Mouse (Mus musculus): ENCODE data around the gene Ttc23l. TPM values are rescaled to one million over a fixed set of nuclear protein-coding genes. Genes with fewer than 3 reads are reported as not detected.
A peak's percentile ranks its signal among the peaks of the same experiment; 100 is the strongest.
"Not testable (repeated sequence)": the region's sequence is repeated elsewhere in the genome, so short reads cannot be mapped to it uniquely, and the experiment has no call there.

The Ttc23l gene
- polyA plus RNA-seq, 1 experiment from 2014 or later = not detected

- 32% methylated on average over 1 of the region's 1 CpGs for WGBS
- H3K27ac ChIP-seq = no peak overlapping the region
- H3K4me3 ChIP-seq (replicated peaks; ENCODE audit: low read depth, low read length) = no peak overlapping the region
- no peak for DNase-seq (ENCODE audit: low spot score)
- peaks cover 20% of the 10 kb centered on the region for H3K36me3 ChIP-seq (ENCODE audit: insufficient read depth, low read length)
- no peak for TF ChIP-seq CTCF (IDR thresholded peaks at IDR 0.05; ENCODE audit: low read depth)
- H3K4me2 ChIP-seq (ENCODE audit: low read length) = no peak overlapping the region
- ATAC-seq (replicated peaks; ENCODE audit: low FRiP score, low read depth) = no peak
- no peaks in the 10 kb centered on the region for H3K9me3 ChIP-seq (replicated peaks; ENCODE audit: low read length)
- H3K27me3 ChIP-seq (ENCODE audit: insufficient read depth, low read length) = no peaks in the 10 kb centered on the region
- H3K4me1 ChIP-seq (replicated peaks; ENCODE audit: insufficient read depth, low read length) = no peaks in the 10 kb centered on the region
- H3K9ac ChIP-seq (ENCODE audit: low read depth, low read length) = no peak overlapping the region
Measured at GRCm38 (mm10) chr15:10564201-10564600, 5.7 kb upstream of the Ttc23l start.

- no peaks in the 10 kb centered on the region for H3K9me3 ChIP-seq (replicated peaks; ENCODE audit: low read length)
- no peak overlapping the region for H3K4me2 ChIP-seq (ENCODE audit: low read length)
- no peak overlapping the region for H3K27ac ChIP-seq
- no peaks in the 10 kb centered on the region for H3K27me3 ChIP-seq (ENCODE audit: insufficient read depth, low read length)
- no peak for DNase-seq (ENCODE audit: low spot score)
- no peak for ATAC-seq (replicated peaks; ENCODE audit: low FRiP score, low read depth)
- H3K36me3 ChIP-seq (ENCODE audit: insufficient read depth, low read length) = peaks cover 2% of the 10 kb centered on the region
- no peak overlapping the region for H3K9ac ChIP-seq (ENCODE audit: low read depth, low read length)
- H3K4me3 ChIP-seq (replicated peaks; ENCODE audit: low read depth, low read length) = no peak overlapping the region
- TF ChIP-seq CTCF (IDR thresholded peaks at IDR 0.05; ENCODE audit: low read depth) = no peak
- H3K4me1 ChIP-seq (replicated peaks; ENCODE audit: insufficient read depth, low read length) = no peaks in the 10 kb centered on the region
Measured at GRCm38 (mm10) chr15:10562281-10562680, 3.8 kb upstream of the Ttc23l start.

DNA sequence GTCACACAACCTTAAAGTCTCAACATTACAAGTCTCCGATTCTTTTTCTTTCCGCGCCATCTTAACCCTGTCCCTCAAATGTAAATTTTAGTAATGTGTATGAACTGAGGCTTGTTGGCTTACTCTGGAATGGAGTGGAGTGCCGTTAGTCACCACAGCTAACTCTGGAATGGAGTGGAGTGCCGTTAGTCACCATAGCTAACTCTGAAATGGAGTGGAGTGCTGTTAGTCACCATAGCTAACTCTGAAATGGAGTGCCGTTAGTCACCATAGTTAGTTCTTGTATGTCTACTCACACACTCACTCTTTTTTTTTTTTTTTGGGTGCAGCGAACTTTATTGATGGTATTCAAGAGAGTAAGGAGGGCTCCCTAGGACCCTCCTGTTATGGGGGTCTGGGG, 1.5 kb upstream of the Ttc23l start:
- TF ChIP-seq CTCF (IDR thresholded peaks at IDR 0.05; ENCODE audit: low read depth) = no peak
- WGBS = 95% methylated on average over 7 of the region's 7 CpGs
- no peak for DNase-seq (ENCODE audit: low spot score)

GRCm38 (mm10) chr15:10554336-10554735, 4.1 kb downstream of the Ttc23l start:
- Histone ChIP-seq H3K4me2 (ENCODE audit: low read length) (no peak overlapping the region), H3K27me3 (ENCODE audit: insufficient read depth, low read length) (no peaks in the 10 kb centered on the region), H3K4me3 (replicated peaks; ENCODE audit: low read depth, low read length) (no peak overlapping the region), H3K27ac (no peak overlapping the region), H3K4me1 (replicated peaks; ENCODE audit: insufficient read depth, low read length) (no peaks in the 10 kb centered on the region), H3K36me3 (ENCODE audit: insufficient read depth, low read length) (no peaks in the 10 kb centered on the region), H3K9me3 (replicated peaks; ENCODE audit: low read length) (no peaks in the 10 kb centered on the region), H3K9ac (ENCODE audit: low read depth, low read length) (no peak overlapping the region)
- TF ChIP-seq CTCF (IDR thresholded peaks at IDR 0.05; ENCODE audit: low read depth) = no peak
- no peak for DNase-seq (ENCODE audit: low spot score)
- ATAC-seq (replicated peaks; ENCODE audit: low FRiP score, low read depth) = no peak

More for the DNA sequence above, 1.5 kb upstream of the Ttc23l start:
- Histone ChIP-seq H3K36me3 (ENCODE audit: insufficient read depth, low read length) (no peaks in the 10 kb centered on the region), H3K9ac (ENCODE audit: low read depth, low read length) (no peak overlapping the region), H3K4me3 (replicated peaks; ENCODE audit: low read depth, low read length) (no peak overlapping the region), H3K27me3 (ENCODE audit: insufficient read depth, low read length) (no peaks in the 10 kb centered on the region), H3K9me3 (replicated peaks; ENCODE audit: low read length) (no peaks in the 10 kb centered on the region), H3K27ac (no peak overlapping the region), H3K4me1 (replicated peaks; ENCODE audit: insufficient read depth, low read length) (no peaks in the 10 kb centered on the region), H3K4me2 (ENCODE audit: low read length) (no peak overlapping the region)
- no peak for ATAC-seq (replicated peaks; ENCODE audit: low FRiP score, low read depth)

- Histone ChIP-seq H3K27me3 (ENCODE audit: insufficient read depth, low read length) (no peaks in the 10 kb centered on the region), H3K4me3 (replicated peaks; ENCODE audit: low read depth, low read length) (no peak overlapping the region), H3K4me1 (replicated peaks; ENCODE audit: insufficient read depth, low read length) (no peaks in the 10 kb centered on the region), H3K36me3 (ENCODE audit: insufficient read depth, low read length) (no peaks in the 10 kb centered on the region), H3K9ac (ENCODE audit: low read depth, low read length) (no peak overlapping the region), H3K27ac (no peak overlapping the region), H3K4me2 (ENCODE audit: low read length) (no peak overlapping the region), H3K9me3 (replicated peaks; ENCODE audit: low read length) (no peaks in the 10 kb centered on the region)
- DNase-seq (ENCODE audit: low spot score) (peak; percentile 20), ATAC-seq (replicated peaks; ENCODE audit: low FRiP score, low read depth) (no peak)
- 56% methylated on average over 16 of the region's 16 CpGs for WGBS
- no peak for TF ChIP-seq CTCF (IDR thresholded peaks at IDR 0.05; ENCODE audit: low read depth)
Measured at GRCm38 (mm10) chr15:10540271-10541088, 18.0 kb downstream of the Ttc23l start.

- 85% methylated on average over 7 of the region's 7 CpGs for WGBS
- no peak overlapping the region for H3K27ac ChIP-seq
- ATAC-seq (replicated peaks; ENCODE audit: low FRiP score, low read depth) (no peak), DNase-seq (ENCODE audit: low spot score) (no peak)
- no peak overlapping the region for H3K9ac ChIP-seq (ENCODE audit: low read depth, low read length)
- H3K4me3 ChIP-seq (replicated peaks; ENCODE audit: low read depth, low read length) = no peak overlapping the region
- H3K4me2 ChIP-seq (ENCODE audit: low read length) = no peak overlapping the region
- H3K4me1 ChIP-seq (replicated peaks; ENCODE audit: insufficient read depth, low read length) = no peaks in the 10 kb centered on the region
- TF ChIP-seq CTCF (IDR thresholded peaks at IDR 0.05; ENCODE audit: low read depth) = no peak
- no peaks in the 10 kb centered on the region for H3K36me3 ChIP-seq (ENCODE audit: insufficient read depth, low read length)
- H3K9me3 ChIP-seq (replicated peaks; ENCODE audit: low read length) = no peaks in the 10 kb centered on the region
- H3K27me3 ChIP-seq (ENCODE audit: insufficient read depth, low read length) = no peaks in the 10 kb centered on the region
Measured at GRCm38 (mm10) chr15:10535969-10536368, 22.5 kb downstream of the Ttc23l start.

- H3K4me1 ChIP-seq (replicated peaks; ENCODE audit: insufficient read depth, low read length) = no peaks in the 10 kb centered on the region
- ATAC-seq (replicated peaks; ENCODE audit: low FRiP score, low read depth) (no peak), DNase-seq (ENCODE audit: low spot score) (no peak)
- TF ChIP-seq CTCF (IDR thresholded peaks at IDR 0.05; ENCODE audit: low read depth) = no peak
- no peak overlapping the region for H3K4me3 ChIP-seq (replicated peaks; ENCODE audit: low read depth, low read length)
- H3K27ac ChIP-seq = no peak overlapping the region
- no peaks in the 10 kb centered on the region for H3K27me3 ChIP-seq (ENCODE audit: insufficient read depth, low read length)
- H3K9me3 ChIP-seq (replicated peaks; ENCODE audit: low read length) = no peaks in the 10 kb centered on the region
- no peaks in the 10 kb centered on the region for H3K36me3 ChIP-seq (ENCODE audit: insufficient read depth, low read length)
- H3K9ac ChIP-seq (ENCODE audit: low read depth, low read length) = no peak overlapping the region
- no peak overlapping the region for H3K4me2 ChIP-seq (ENCODE audit: low read length)
- WGBS = 81% methylated on average over 5 of the region's 5 CpGs
Measured at GRCm38 (mm10) chr15:10534591-10534990, 23.9 kb downstream of the Ttc23l start.

- H3K4me2 ChIP-seq (ENCODE audit: low read length); H3K27me3 ChIP-seq (ENCODE audit: insufficient read depth, low read length); DNase-seq (ENCODE audit: low spot score); H3K9me3 ChIP-seq (replicated peaks; ENCODE audit: low read length); H3K27ac ChIP-seq; H3K4me3 ChIP-seq (replicated peaks; ENCODE audit: low read depth, low read length); H3K4me1 ChIP-seq (replicated peaks; ENCODE audit: insufficient read depth, low read length); ATAC-seq (replicated peaks; ENCODE audit: low FRiP score, low read depth); H3K9ac ChIP-seq (ENCODE audit: low read depth, low read length); H3K36me3 ChIP-seq (ENCODE audit: insufficient read depth, low read length): not testable (repeated sequence)
- 84% methylated on average over 10 of the region's 10 CpGs for WGBS
Measured at GRCm38 (mm10) chr15:10533361-10533760, 25.1 kb downstream of the Ttc23l start.
